Comparison of ENCODE assay signal across 9 mouse cellular contexts in genomic region chr3:65658081-65658612, GRCm38 (mm10). TPM values are rescaled to one million over a fixed set of nuclear protein-coding genes. Genes with fewer than 3 reads are reported as not detected.
DNase-seq lines count a peak whose midpoint lies in the region; ATAC-seq and TF ChIP-seq lines count a peak whose summit lies in the region.
"Had no signal": no experiment of that assay in that cellular context is flagged by ENCODE, and none has a peak within 500 bp of the region (broad histone marks: within the 10 kb centered on the region; RNA-seq: fewer than 3 reads in every experiment).

No protein-coding gene starts in this region.

- H3K27me3 ChIP-seq in MEL (ENCODE audit: control insufficient read depth in 1 of 2, insufficient read depth in 2 of 2, low read length in 2 of 2) = peaks cover 0 to 2% of the 10 kb centered on the region in 2 experiments; a peak in 2 of 4 replicates
- peaks cover 8% of the 10 kb centered on the region; the same call in 1 of the 2 replicates for H3K27me3 ChIP-seq in hindbrain, embryonic 12.5 days
- peaks cover 47% of the 10 kb centered on the region for H3K27me3 ChIP-seq in midbrain, embryonic 13.5 days

- H3K4me3 ChIP-seq in MEL (ENCODE audit: control insufficient read depth in 1 of 2, insufficient read depth in 1 of 2, low read depth in 2 of 2, low read length in 2 of 2) = peak overlapping the region; percentile 75 to 79
- H3K4me3 ChIP-seq in hindbrain, embryonic 12.5 days = peak overlapping the region; percentile 53
- peak overlapping the region; percentile 65 for H3K4me3 ChIP-seq in midbrain, embryonic 13.5 days (replicated peaks)

- WGBS in hindbrain, embryonic 12.5 days = 5% methylated on average over 18 of the region's 18 CpGs
- 1% methylated on average over 18 of the region's 18 CpGs for WGBS in midbrain, embryonic 13.5 days

- peak overlapping the region; percentile 68; the same call in 1 of the 2 replicates for H3K9ac ChIP-seq in MEL (ENCODE audit: control insufficient read depth, low read depth, low read length, poor library complexity, severe bottlenecking)
- H3K9ac ChIP-seq in hindbrain, embryonic 12.5 days = peak overlapping the region; percentile 72; the same call in 1 of the 2 replicates
- peak overlapping the region; percentile 75 for H3K9ac ChIP-seq in midbrain, embryonic 13.5 days (replicated peaks)

- TF ChIP-seq POLR2A in MEL (IDR thresholded peaks at IDR 0.05; ENCODE audit: control insufficient read depth in 1 of 2, insufficient read depth in 1 of 2, low read depth in 1 of 2, low read length in 2 of 2, poor library complexity in 1 of 2) = no peak

- peaks cover 0 to 4% of the 10 kb centered on the region in 2 experiments; a peak in 2 of 4 replicates for H3K36me3 ChIP-seq in MEL (ENCODE audit: control insufficient read depth in 1 of 2, insufficient read depth in 2 of 2, low read length in 2 of 2)
- H3K36me3 ChIP-seq in hindbrain, embryonic 12.5 days = no peaks in the 10 kb centered on the region
- H3K36me3 ChIP-seq in midbrain, embryonic 13.5 days = no peaks in the 10 kb centered on the region

- TF ChIP-seq EP300 in MEL (IDR thresholded peaks at IDR 0.05; ENCODE audit: low read depth in 1 of 2, low read length in 2 of 2) = no peak

- H3K27ac ChIP-seq in MEL (ENCODE audit: control insufficient read depth, low read depth, low read length) = no peak overlapping the region
- H3K27ac ChIP-seq in hindbrain, embryonic 12.5 days = no peak overlapping the region
- H3K27ac ChIP-seq in midbrain, embryonic 13.5 days = no peak overlapping the region

- peak; percentile 39 for ATAC-seq in hindbrain, embryonic 12.5 days (ENCODE audit: low FRiP score)
- ATAC-seq in midbrain, embryonic 13.5 days = peak; percentile 49

- no peaks in the 10 kb centered on the region; a peak in 1 of 4 replicates for H3K4me1 ChIP-seq in MEL (ENCODE audit: control insufficient read depth in 1 of 2, insufficient read depth in 2 of 2, low read length in 2 of 2)
- peaks cover 17% of the 10 kb centered on the region for H3K4me1 ChIP-seq in hindbrain, embryonic 12.5 days
- peaks cover 27% of the 10 kb centered on the region for H3K4me1 ChIP-seq in midbrain, embryonic 13.5 days (replicated peaks)

- TF ChIP-seq RAD21 in MEL (IDR thresholded peaks at IDR 0.05; ENCODE audit: low read depth, low read length) = no peak

- DNase-seq in cerebellum, adult 9-10 months = peak; percentile 11
- no peak for DNase-seq in cerebellum, adult 11 months
- peak; percentile 12 for DNase-seq in MEL (ENCODE audit: low read depth, low spot score)
- no peak for DNase-seq in urinary bladder, adult 18-20 months (ENCODE audit: low spot score in 2 of 2)
- DNase-seq in cerebellum, postnatal 36 days = no peak
- DNase-seq in adrenal gland, postnatal 10 days = no peak
- DNase-seq: cerebellum, adult 8-10 months had no signal

- H3K4me2 ChIP-seq in hindbrain, embryonic 12.5 days (replicated peaks) = peak overlapping the region; percentile 90
- peak overlapping the region; percentile 97 for H3K4me2 ChIP-seq in midbrain, embryonic 13.5 days (replicated peaks)

- no peaks in the 10 kb centered on the region; the same call in 1 of the 2 replicates for H3K79me2 ChIP-seq in MEL (ENCODE audit: control insufficient read depth, insufficient read depth, low read length, poor library complexity)

- H3K9me3 ChIP-seq in MEL (replicated peaks; ENCODE audit: insufficient read depth, low read length) = no peaks in the 10 kb centered on the region
- no peaks in the 10 kb centered on the region for H3K9me3 ChIP-seq in hindbrain, embryonic 12.5 days (replicated peaks)
- H3K9me3 ChIP-seq in midbrain, embryonic 13.5 days = no peaks in the 10 kb centered on the region

- no peak for TF ChIP-seq CTCF in MEL (IDR thresholded peaks at IDR 0.05 in 2 of 3, conservative IDR thresholded peaks at IDR 0.05 in 1 of 3; ENCODE audit: control insufficient read depth in 1 of 3, insufficient read depth in 1 of 3, low read depth in 2 of 3, low read length in 3 of 3, poor library complexity in 1 of 3, severe bottlenecking in 1 of 3)

TF ChIP-seq in MEL, 35 proteins besides CTCF, POLR2A, EP300 and RAD21:
- TF ChIP-seq CHD2 (IDR thresholded peaks at IDR 0.05; ENCODE audit: low read length) (no peak), POLR2AphosphoS2 (IDR thresholded peaks at IDR 0.05; ENCODE audit: low read length) (no peak), MXI1 (IDR thresholded peaks at IDR 0.05; ENCODE audit: low read depth, low read length) (no peak), SMC3 (IDR thresholded peaks at IDR 0.05; ENCODE audit: low read depth, low read length) (no peak), MAX (IDR thresholded peaks at IDR 0.05; ENCODE audit: low read length) (no peak), BHLHE40 (IDR thresholded peaks at IDR 0.05; ENCODE audit: borderline replicate concordance, low read depth, low read length) (no peak), SIN3A (IDR thresholded peaks at IDR 0.05; ENCODE audit: low read length) (no peak), RCOR1 (IDR thresholded peaks at IDR 0.05; ENCODE audit: low read depth, low read length) (no peak), TCF12 (IDR thresholded peaks at IDR 0.05; ENCODE audit: low read depth, low read length) (no peak), UBTF (IDR thresholded peaks at IDR 0.05; ENCODE audit: borderline replicate concordance, insufficient read depth, low read depth, low read length) (no peak), NRF1 (IDR thresholded peaks at IDR 0.05; ENCODE audit: insufficient read depth, low read depth, low read length, poor library complexity, severe bottlenecking) (no peak), ETS1 (IDR thresholded peaks at IDR 0.05; ENCODE audit: low read depth, low read length) (no peak), POLR2AphosphoS5 (IDR thresholded peaks at IDR 0.05; ENCODE audit: borderline replicate concordance, low read depth, low read length) (no peak), E2F4 (IDR thresholded peaks at IDR 0.05; ENCODE audit: borderline replicate concordance, low read depth, low read length) (no peak), JUND (IDR thresholded peaks at IDR 0.05; ENCODE audit: low read depth, low read length) (no peak)

RNA-seq across cellular contexts. Expression of gene Lekr1, which starts 7.9 kb away (rescaled TPM):
- total RNA-seq in MEL (2012; rRNA removed) = 1.9 and 2.5 TPM in 2 replicates
- 1 to 10 TPM in 1 of 2 experiments, not detected in 1; 1.8 TPM for polyA plus RNA-seq in MEL (2012; ENCODE audit: insufficient read depth in 1 of 2, insufficient read length in 2 of 2, low read depth in 1 of 2, low replicate concordance in 2 of 2, missing spikeins in 1 of 2)
- 7.6 and 8.3 TPM in 2 replicates for polyA plus RNA-seq in hindbrain, embryonic 12.5 days (2016; fragmentation: Nextera tagmentation; extraction: Ambion mirVana)
- polyA plus RNA-seq in midbrain, embryonic 13.5 days (2015; fragmentation: Nextera tagmentation; extraction: Ambion mirVana) = 5.7 and 6.0 TPM in 2 replicates
- total RNA-seq in adrenal gland, postnatal 10 days (2021) = 1 to 10 TPM; 3.6 to 4.3 TPM

Comparison
In these comparisons a context has a peak if more than half of its experiments do, and no peak if none do; other contexts are left out.
1. DNase-seq: peak in cerebellum, adult 9-10 months (single experiment) and MEL (single experiment); none in cerebellum, adult 11 months (single experiment), urinary bladder, adult 18-20 months (0 of 2), cerebellum, postnatal 36 days (0 of 2) and adrenal gland, postnatal 10 days (single experiment).
2. Peak in every context shown above with its lines, with median percentiles within 50 percentile points of each other: H3K4me3 ChIP-seq and H3K9ac ChIP-seq.